Mouse (Mus musculus) neural tube, embryonic 15.5 days (tissue): Measurements from ENCODE around the gene Mrpl46. TPM values are rescaled to one million over a fixed set of nuclear protein-coding genes. Genes with fewer than 3 reads are reported as not detected.

Experiments used
- ATAC-seq: fragments of 200-750 bp; cut with Nextera tagmentation; 2 replicates; pipeline ENCODE4 v1.8.0; 2017; ENCODE audit warnings: mild to moderate bottlenecking, moderate TSS enrichment, moderate library complexity; ENCODE audit not compliant: low FRiP score
- H3K27ac ChIP-seq: fragments of 300-500 bp; sonication (generic); replicated peaks from 2 replicates; pipeline ENCODE4 v1.5.1; 2015; ENCODE audit warnings: mild to moderate bottlenecking, inconsistent platforms
- H3K27me3 ChIP-seq: fragments of 300-500 bp; sonication (generic); replicated peaks from 2 replicates; pipeline ENCODE4 v1.6.1; 2015; ENCODE audit warnings: inconsistent platforms
- H3K36me3 ChIP-seq: fragments of 300-500 bp; sonication (generic); 2 replicates; pipeline ENCODE4 v1.6.1; 2015; ENCODE audit warnings: inconsistent platforms
- H3K4me1 ChIP-seq: fragments of 300-500 bp; sonication (generic); 2 replicates; pipeline ENCODE4 v1.6.1; 2015; ENCODE audit warnings: inconsistent platforms
- H3K4me2 ChIP-seq: fragments of 300-500 bp; sonication (generic); 2 replicates; pipeline ENCODE4 v1.6.1; 2015; ENCODE audit warnings: inconsistent platforms, mild to moderate bottlenecking, moderate library complexity
- H3K4me3 ChIP-seq: fragments of 300-500 bp; sonication (generic); replicated peaks from 2 replicates; pipeline ENCODE4 v1.5.1; 2015; ENCODE audit warnings: mild to moderate bottlenecking, inconsistent platforms
- H3K9ac ChIP-seq: fragments of 300-500 bp; sonication (generic); replicated peaks from 2 replicates; pipeline ENCODE4 v1.6.1; 2015; ENCODE audit warnings: mild to moderate bottlenecking, inconsistent platforms
- H3K9me3 ChIP-seq: fragments of 300-500 bp; sonication (generic); replicated peaks from 2 replicates; pipeline ENCODE4 v1.6.1; 2016; ENCODE audit warnings: inconsistent platforms
- WGBS: fragments of 180-500 bp; shearing (Covaris S2); methylation state at CpG from one replicate; pipeline ENCODE4 v1.1.7; 2015; ENCODE audit warnings: mixed read lengths; 5-methylcytosine and 5-hydroxymethylcytosine counted together
- polyA plus RNA-seq: library from polyadenylated mRNA; unstranded; fragments of >200 nt; fragmentation: Nextera tagmentation; extraction: Ambion mirVana; gene quantifications from 2 replicates; pipeline ENCODE4 v1.2.1, GENCODE M21; 2015

Gene Mrpl46
- polyA plus RNA-seq = 60.2 and 60.5 TPM in 2 replicates

- under 1% methylated on average over 44 of the region's 44 CpGs for WGBS
- Histone ChIP-seq H3K9ac (peak within 1 kb of the TSS; percentile 81), H3K36me3 (peaks cover 27% of the 10 kb centered on the region), H3K4me3 (peak within 1 kb of the TSS; percentile 71), H3K27ac (peak within 1 kb of the TSS; percentile 73), H3K4me1 (peaks cover 39% of the 10 kb centered on the region), H3K9me3 (no peaks in the 10 kb centered on the region), H3K4me2 (peak within 1 kb of the TSS; percentile 92), H3K27me3 (no peaks in the 10 kb centered on the region)
- ATAC-seq = peak; percentile 99
These were observed at the start of gene Mrpl46, which contains the start of gene Mrps11 for GRCm38 (mm10) chr7:78782639-78783581. TSS of gene Mrpl46 (minus strand) at chr7:78783531. TSS of gene Mrps11 (plus strand) at chr7:78783119.

DNA sequence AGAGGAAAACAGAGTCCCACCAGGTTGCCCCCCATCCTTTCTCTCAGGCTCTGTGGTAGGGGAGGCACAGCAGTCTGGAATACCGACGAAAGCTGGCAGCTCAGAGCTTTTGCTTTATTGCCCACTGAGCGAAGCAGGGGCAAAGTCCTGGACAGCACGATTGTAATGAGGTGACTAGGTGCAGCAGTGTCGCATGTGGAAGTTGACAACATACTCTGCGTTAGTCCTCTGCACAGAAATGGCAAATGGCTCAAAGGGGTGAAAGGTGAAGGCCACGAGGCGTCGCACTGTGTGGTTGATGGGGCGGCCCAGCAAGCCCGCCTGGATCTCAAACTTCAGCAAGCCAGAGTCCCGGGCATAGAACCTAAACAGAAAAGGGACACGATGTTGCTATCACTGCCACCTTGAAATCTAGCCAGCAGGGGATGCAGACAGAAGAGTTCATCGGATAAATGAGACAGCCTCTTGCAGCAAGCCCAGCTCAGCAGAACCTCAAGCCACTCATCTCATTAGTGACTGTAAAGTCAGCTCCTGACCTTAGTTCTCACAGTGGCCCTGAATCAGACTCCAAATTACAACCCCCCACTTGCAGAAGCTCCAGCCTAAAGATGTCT is 44.5 kb upstream of the Mrpl46 start:
- Histone ChIP-seq H3K4me1 (peaks cover 25% of the 10 kb centered on the region), H3K36me3 (peaks cover 11% of the 10 kb centered on the region; the same call in 1 of the 2 replicates), H3K9me3 (no peaks in the 10 kb centered on the region), H3K9ac (no peak overlapping the region), H3K4me3 (no peak overlapping the region), H3K4me2 (no peak overlapping the region), H3K27me3 (no peaks in the 10 kb centered on the region), H3K27ac (peak overlapping the region; percentile 10)
- no peak for ATAC-seq
- 70% methylated on average over 14 of the region's 14 CpGs for WGBS

DNA sequence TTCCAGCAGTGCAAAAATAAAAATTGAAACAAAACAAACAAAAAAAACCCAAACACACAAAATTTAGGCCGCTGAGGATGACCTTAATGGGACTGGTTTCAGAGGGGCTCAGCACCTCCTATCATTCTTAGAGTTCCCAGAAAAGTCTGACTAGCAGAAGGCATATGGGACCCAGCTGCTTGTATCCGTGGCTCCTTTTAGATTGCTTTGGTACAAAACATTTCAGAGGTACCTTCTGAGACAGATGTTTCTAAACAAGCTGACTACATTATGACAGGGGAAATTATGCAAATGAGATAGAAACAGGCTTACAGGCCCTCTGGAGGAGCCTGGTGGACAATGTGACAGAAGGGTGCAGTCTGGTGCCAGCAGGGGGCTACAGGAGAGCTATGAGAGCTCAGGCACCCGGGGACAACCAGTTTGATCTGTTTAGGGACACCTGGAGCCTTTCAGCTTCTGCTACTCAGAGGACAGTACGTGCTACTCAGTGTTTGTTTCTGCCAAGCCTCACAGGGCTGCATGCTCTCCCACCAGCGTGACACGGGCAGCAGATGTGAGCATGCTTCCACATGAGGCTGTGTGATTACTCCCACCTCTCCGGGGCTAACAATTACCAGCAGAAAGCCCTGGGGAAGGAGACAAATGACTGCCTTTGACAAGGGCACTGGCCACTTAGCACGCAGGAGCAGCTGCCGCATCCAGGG is 43.5 kb upstream of the Mrpl46 start:
- ATAC-seq = peak; percentile 53; the same call in 1 of the 2 replicates
- H3K27me3 ChIP-seq = no peaks in the 10 kb centered on the region
- H3K36me3 ChIP-seq = peaks cover 11% of the 10 kb centered on the region; the same call in 1 of the 2 replicates
- no peaks in the 10 kb centered on the region for H3K9me3 ChIP-seq
- no peak overlapping the region for H3K9ac ChIP-seq
- no peak overlapping the region for H3K4me3 ChIP-seq
- peak overlapping the region; percentile 75 for H3K27ac ChIP-seq
- 25% methylated on average over 9 of the region's 9 CpGs for WGBS
- peaks cover 25% of the 10 kb centered on the region for H3K4me1 ChIP-seq
- no peak overlapping the region for H3K4me2 ChIP-seq

DNA sequence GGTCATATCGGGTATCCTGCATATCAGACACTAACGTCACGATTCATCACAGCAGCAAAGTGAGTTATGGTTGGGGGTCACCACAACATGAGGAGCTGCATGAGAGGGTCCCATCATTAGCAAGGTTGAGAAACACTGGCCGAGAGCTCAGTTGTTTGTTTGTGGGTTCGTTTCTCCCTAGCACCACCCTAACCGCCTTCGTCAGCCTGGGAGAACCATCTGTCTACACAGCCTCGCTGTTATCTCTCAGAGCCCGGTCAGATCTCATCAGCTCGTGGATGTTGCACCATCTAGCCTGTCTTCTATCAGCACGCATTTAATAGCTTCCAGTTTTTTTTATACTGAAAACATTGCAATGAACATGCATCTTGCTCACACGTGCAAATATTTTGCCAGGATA is 35.0 kb upstream of the Mrpl46 start:
- peaks cover 9% of the 10 kb centered on the region; the same call in 1 of the 2 replicates for H3K4me1 ChIP-seq
- H3K9me3 ChIP-seq = no peaks in the 10 kb centered on the region
- H3K36me3 ChIP-seq = no peaks in the 10 kb centered on the region
- no peak overlapping the region for H3K4me3 ChIP-seq
- H3K27ac ChIP-seq = no peak overlapping the region
- no peak overlapping the region for H3K9ac ChIP-seq
- no peaks in the 10 kb centered on the region for H3K27me3 ChIP-seq
- 87% methylated on average over 12 of the region's 12 CpGs for WGBS
- ATAC-seq = no peak
- H3K4me2 ChIP-seq = no peak overlapping the region

DNA sequence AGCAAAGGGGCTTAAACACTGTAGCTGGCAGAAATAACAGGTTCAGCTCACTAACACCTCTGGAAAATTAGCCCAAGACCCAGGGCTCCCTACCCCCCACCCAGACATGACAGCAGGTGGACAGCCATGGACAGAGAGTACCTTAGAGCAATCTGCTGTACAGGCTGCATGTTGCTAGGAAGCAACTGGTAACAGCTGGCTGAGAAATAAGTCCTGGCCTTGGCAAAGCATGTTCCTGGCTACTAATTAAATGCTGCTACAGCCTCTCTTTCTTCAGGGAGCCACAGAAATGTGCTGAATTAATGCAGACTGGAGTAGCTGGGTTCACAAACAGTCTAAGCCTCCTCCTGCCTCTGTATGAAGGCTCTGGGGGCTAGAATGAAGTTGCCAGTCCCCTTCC is 31.4 kb upstream of the Mrpl46 start:
- Histone ChIP-seq H3K9me3 (no peaks in the 10 kb centered on the region), H3K36me3 (no peaks in the 10 kb centered on the region), H3K27me3 (no peaks in the 10 kb centered on the region), H3K4me3 (no peak overlapping the region), H3K4me2 (no peak overlapping the region), H3K27ac (no peak overlapping the region), H3K9ac (no peak overlapping the region), H3K4me1 (peaks cover 9% of the 10 kb centered on the region; the same call in 1 of the 2 replicates)
- ATAC-seq = no peak; the same call in 1 of the 2 replicates

- no peak overlapping the region for H3K4me2 ChIP-seq
These were observed 30.5 kb upstream of the Mrpl46 start for GRCm38 (mm10) chr7:78813791-78814190.

DNA sequence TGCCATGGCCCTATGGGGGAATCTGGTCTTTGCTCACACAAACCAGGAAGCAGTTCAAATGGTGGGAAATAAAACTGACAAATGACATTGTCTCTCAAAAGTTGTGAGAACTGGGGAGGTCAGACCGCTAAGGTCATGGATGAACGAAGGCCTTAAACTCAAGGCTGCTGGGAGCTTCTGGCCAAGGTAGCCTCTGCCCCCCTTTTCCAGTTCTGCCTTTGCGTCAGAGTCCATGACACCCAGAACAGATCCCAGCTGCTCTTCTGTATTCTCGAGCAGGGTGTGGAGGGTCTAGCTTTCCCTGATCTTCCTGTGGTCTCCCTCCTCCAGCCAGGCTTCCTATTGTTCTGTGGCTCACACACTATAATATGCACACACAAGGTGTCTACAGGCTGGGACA is 23.9 kb upstream of the Mrpl46 start:
- no peak for ATAC-seq
- Histone ChIP-seq H3K27me3 (no peaks in the 10 kb centered on the region), H3K4me3 (no peak overlapping the region), H3K27ac (no peak overlapping the region), H3K9me3 (no peaks in the 10 kb centered on the region), H3K9ac (no peak overlapping the region), H3K4me2 (no peak overlapping the region), H3K36me3 (no peaks in the 10 kb centered on the region), H3K4me1 (no peaks in the 10 kb centered on the region)
- 79% methylated on average over 4 of the region's 4 CpGs for WGBS

More at GRCm38 (mm10) chr7:78813791-78814190, 30.5 kb upstream of the Mrpl46 start:
- 84% methylated on average over 6 of the region's 6 CpGs for WGBS
- H3K4me3 ChIP-seq = no peak overlapping the region
- no peaks in the 10 kb centered on the region for H3K9me3 ChIP-seq
- no peak overlapping the region for H3K27ac ChIP-seq
- ATAC-seq = no peak
- no peak overlapping the region for H3K9ac ChIP-seq
- H3K4me1 ChIP-seq = peaks cover 9% of the 10 kb centered on the region; the same call in 1 of the 2 replicates
- no peaks in the 10 kb centered on the region for H3K36me3 ChIP-seq
- no peaks in the 10 kb centered on the region for H3K27me3 ChIP-seq

DNA sequence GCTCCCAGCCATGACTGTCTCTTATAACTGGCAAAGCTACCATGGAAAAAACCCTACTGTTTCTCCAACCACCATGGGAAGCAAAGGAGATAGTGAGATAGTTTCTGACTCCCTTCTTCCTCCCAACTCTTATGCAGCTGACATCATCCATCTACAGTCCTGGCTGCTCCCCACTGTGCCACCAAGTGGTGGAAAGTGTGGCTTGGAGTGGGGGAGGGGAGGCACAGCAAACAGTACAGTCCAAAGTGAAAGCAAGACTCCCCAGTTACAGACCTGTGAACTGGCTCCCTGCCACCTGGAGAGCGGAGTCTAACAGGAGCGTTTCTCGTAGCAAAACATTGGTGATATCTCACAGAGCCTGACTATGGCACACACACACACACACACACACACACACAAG is 20.5 kb upstream of the Mrpl46 start:
- ATAC-seq = no peak
- Histone ChIP-seq H3K4me3 (no peak overlapping the region), H3K36me3 (no peaks in the 10 kb centered on the region), H3K27me3 (no peaks in the 10 kb centered on the region), H3K4me1 (no peaks in the 10 kb centered on the region), H3K9ac (no peak overlapping the region), H3K9me3 (no peaks in the 10 kb centered on the region), H3K4me2 (no peak overlapping the region), H3K27ac (no peak overlapping the region)
- 92% methylated on average over 3 of the region's 3 CpGs for WGBS

- Histone ChIP-seq H3K9me3 (no peaks in the 10 kb centered on the region; the same call in 1 of the 2 replicates), H3K27ac (no peak overlapping the region), H3K4me1 (peaks cover 8% of the 10 kb centered on the region; the same call in 1 of the 2 replicates), H3K4me3 (no peak overlapping the region), H3K4me2 (no peak overlapping the region), H3K9ac (no peak overlapping the region), H3K27me3 (no peaks in the 10 kb centered on the region), H3K36me3 (no peaks in the 10 kb centered on the region)
- 87% methylated on average over 9 of the region's 9 CpGs for WGBS
- no peak for ATAC-seq
These were observed 16.6 kb upstream of the Mrpl46 start for GRCm38 (mm10) chr7:78799730-78800496.

- WGBS = 39% methylated on average over 8 of the region's 9 CpGs
- ATAC-seq = no peak
- no peaks in the 10 kb centered on the region for H3K27me3 ChIP-seq
These were observed 14.6 kb upstream of the Mrpl46 start for GRCm38 (mm10) chr7:78797843-78798455.

More at GRCm38 (mm10) chr7:78797843-78798455, 14.6 kb upstream of the Mrpl46 start:
- H3K4me1 ChIP-seq = peaks cover 8% of the 10 kb centered on the region; the same call in 1 of the 2 replicates
- H3K36me3 ChIP-seq = peaks cover 6% of the 10 kb centered on the region; the same call in 1 of the 2 replicates
- no peak overlapping the region for H3K4me2 ChIP-seq
- H3K4me3 ChIP-seq = no peak overlapping the region
- H3K27ac ChIP-seq = no peak overlapping the region
- no peak overlapping the region for H3K9ac ChIP-seq
- no peaks in the 10 kb centered on the region; the same call in 1 of the 2 replicates for H3K9me3 ChIP-seq
